Comparison of ENCODE assay signal across 8 mouse cellular contexts in genomic region chr7:84151960-84152334, GRCm38 (mm10). TPM values are rescaled to one million over a fixed set of nuclear protein-coding genes. Genes with fewer than 3 reads are reported as not detected.
DNase-seq lines count a peak whose midpoint lies in the region; ATAC-seq and TF ChIP-seq lines count a peak whose summit lies in the region.

No protein-coding gene starts in this region.

- DNase-seq in ES-CJ7 (ENCODE audit: low read depth, low spot score): peak; percentile 95
- DNase-seq in cerebellum, adult 11 months: peak; percentile 93
- DNase-seq in heart, postnatal 36 days: peak; percentile 89 to 90
- DNase-seq in layer of hippocampus, adult 2 months (ENCODE audit: low spot score in 2 of 2): peak; percentile 93 to 94
- peak; percentile 99 for DNase-seq in lung, embryonic 14.5 days
- DNase-seq in thymus, adult 2 months: peak; percentile 93

- H3K4me3 ChIP-seq in forebrain, embryonic 15.5 days: peak overlapping the region; percentile 80
- peak overlapping the region; percentile 84 for H3K4me3 ChIP-seq in layer of hippocampus, adult 2 months
- H3K4me3 ChIP-seq in lung, embryonic 14.5 days (ENCODE audit: low read depth, low read length): peak overlapping the region; percentile 90
- H3K4me3 ChIP-seq in olfactory bulb, adult 2 months (ENCODE audit: insufficient read depth, low read depth, low read length): peak overlapping the region; percentile 73
- peak overlapping the region; percentile 92 for H3K4me3 ChIP-seq in thymus, adult 2 months (ENCODE audit: control insufficient read depth, insufficient read depth, low read length)

- peak overlapping the region; percentile 93 for H3K9ac ChIP-seq in forebrain, embryonic 15.5 days (replicated peaks)
- peak overlapping the region; percentile 89 for H3K9ac ChIP-seq in lung, embryonic 14.5 days

- intact Hi-C loops in heart, postnatal 36 days (cut with DNase I): loop anchor here (2.0 to 5.0 kb wide), 4 partner anchors 17 to 260 kb away; partner anchors contain the start of gene Cemip

- H3K9me3 ChIP-seq in forebrain, embryonic 15.5 days: no peaks in the 10 kb centered on the region
- no peaks in the 10 kb centered on the region for H3K9me3 ChIP-seq in lung, embryonic 14.5 days (ENCODE audit: low read depth, low read length)

- H3K4me1 ChIP-seq in forebrain, embryonic 15.5 days: peaks cover 45% of the 10 kb centered on the region
- peaks cover 14% of the 10 kb centered on the region for H3K4me1 ChIP-seq in lung, embryonic 14.5 days (ENCODE audit: insufficient read depth)
- peaks cover 11% of the 10 kb centered on the region for H3K4me1 ChIP-seq in olfactory bulb, adult 2 months (ENCODE audit: control insufficient read depth, insufficient read depth, low read length)
- peaks cover 19% of the 10 kb centered on the region for H3K4me1 ChIP-seq in thymus, adult 2 months (replicated peaks; ENCODE audit: control insufficient read depth, insufficient read depth, low read length)

- no peaks in the 10 kb centered on the region for H3K27me3 ChIP-seq in forebrain, embryonic 15.5 days
- no peaks in the 10 kb centered on the region for H3K27me3 ChIP-seq in lung, embryonic 14.5 days (ENCODE audit: insufficient read depth, low read length)
- H3K27me3 ChIP-seq in thymus, adult 2 months (ENCODE audit: control insufficient read depth, insufficient read depth, low read length): no peaks in the 10 kb centered on the region

- no peak for TF ChIP-seq CTCF in layer of hippocampus, adult 2 months (conservative IDR thresholded peaks at IDR 0.05)
- TF ChIP-seq CTCF in lung, embryonic 14.5 days (IDR thresholded peaks at IDR 0.05; ENCODE audit: low read depth): no peak
- no peak for TF ChIP-seq CTCF in olfactory bulb, adult 2 months (IDR thresholded peaks at IDR 0.05; ENCODE audit: insufficient read depth, low read depth, low read length)
- TF ChIP-seq CTCF in thymus, adult 2 months (IDR thresholded peaks at IDR 0.05; ENCODE audit: borderline replicate concordance, control insufficient read depth, extremely low read depth, insufficient read depth, low read length, poor library complexity): peak; percentile 31; the same call in 1 of the 2 replicates

- H3K27ac ChIP-seq in forebrain, embryonic 15.5 days (replicated peaks): peak overlapping the region; percentile 94
- peak overlapping the region; percentile 92 for H3K27ac ChIP-seq in layer of hippocampus, adult 2 months
- peak overlapping the region; percentile 96 for H3K27ac ChIP-seq in lung, embryonic 14.5 days (ENCODE audit: low read depth)
- no peak overlapping the region for H3K27ac ChIP-seq in olfactory bulb, adult 2 months (ENCODE audit: insufficient read depth, low read depth, low read length)
- no peak overlapping the region for H3K27ac ChIP-seq in thymus, adult 2 months (ENCODE audit: control insufficient read depth, insufficient read depth, low read length)

- TF ChIP-seq POLR2A in olfactory bulb, adult 2 months (IDR thresholded peaks at IDR 0.05; ENCODE audit: insufficient read depth, low read depth, low read length): no peak
- peak; percentile 70 for TF ChIP-seq POLR2A in thymus, adult 2 months (IDR thresholded peaks at IDR 0.05; ENCODE audit: control insufficient read depth, extremely low read depth, insufficient read depth, low read length, poor library complexity)

- peak; percentile 95 for ATAC-seq in forebrain, embryonic 15.5 days (replicated peaks)
- ATAC-seq in lung, embryonic 14.5 days (ENCODE audit: insufficient read depth): peak; percentile 95

- WGBS in forebrain, embryonic 15.5 days: 0% methylated on average over 22 of the region's 55 CpGs
- under 1% methylated on average over 54 of the region's 55 CpGs for WGBS in lung, embryonic 14.5 days
- under 1% methylated on average over 55 of the region's 55 CpGs for WGBS in olfactory bulb, adult 2 months
- 4% methylated on average over 52 of the region's 55 CpGs for WGBS in thymus, adult 2 months

- no peaks in the 10 kb centered on the region for H3K36me3 ChIP-seq in forebrain, embryonic 15.5 days
- 0 out of 2 replicates have a peak, but pooled peaks cover 6% of the 10 kb centered on the region for H3K36me3 ChIP-seq in lung, embryonic 14.5 days (ENCODE audit: insufficient read depth)
- no peaks in the 10 kb centered on the region for H3K36me3 ChIP-seq in thymus, adult 2 months (ENCODE audit: control insufficient read depth, insufficient read depth, low read length)

- peak overlapping the region; percentile 80 for H3K4me2 ChIP-seq in forebrain, embryonic 15.5 days (replicated peaks)
- peak overlapping the region; percentile 78 for H3K4me2 ChIP-seq in lung, embryonic 14.5 days

RNA-seq across cellular contexts. Expression of gene Abhd17c, which starts 0.3 kb away (rescaled TPM):
- 74.2 and 84.1 TPM in 2 replicates for polyA plus RNA-seq in forebrain, embryonic 15.5 days (2015; fragmentation: Nextera tagmentation; extraction: Ambion mirVana)
- total RNA-seq in heart, postnatal 36 days (2021): 10 to 100 TPM; 27.9 to 28.0 TPM
- total RNA-seq in layer of hippocampus, adult 2 months (2021): 10 to 100 TPM; 54.1 to 57.3 TPM
- 75.6 and 87.8 TPM in 2 replicates for polyA plus RNA-seq in lung, embryonic 14.5 days (2014; fragmentation: Nextera tagmentation; extraction: Ambion mirVana)
- polyA plus RNA-seq in olfactory bulb, adult 2 months (2012; ENCODE audit: insufficient read depth, insufficient read length, low replicate concordance, missing spikeins): not detected in 2 replicates
- 78.7 and 92.3 TPM in 2 replicates for polyA plus RNA-seq in thymus, adult 2 months (2012; rRNA removed)

Comparison
In these comparisons a context has a peak if more than half of its experiments do, and no peak if none do; other contexts are left out.
1. H3K27ac ChIP-seq: peak in forebrain, embryonic 15.5 days (single experiment), layer of hippocampus, adult 2 months (single experiment) and lung, embryonic 14.5 days (single experiment); none in olfactory bulb, adult 2 months (single experiment) and thymus, adult 2 months (single experiment).
2. Peak in every context shown above with its lines, with median percentiles within 50 percentile points of each other: DNase-seq and H3K4me3 ChIP-seq.